Mouse (Mus musculus) limb, embryonic 11.5 days (tissue): ENCODE measurements around the gene Scel. TPM values are rescaled to one million over a fixed set of nuclear protein-coding genes. Genes with fewer than 3 reads are reported as not detected.

Experiments
- ATAC-seq: fragments of 200-750 bp; cut with Nextera tagmentation; 2 replicates; pipeline ENCODE4 v1.8.0; 2017; ENCODE audit warnings: low read depth; ENCODE audit not compliant: insufficient number of reproducible peaks, low FRiP score, low TSS enrichment
- DNase-seq: peaks from one replicate; pipeline ENCODE4 v3.0.0-alpha.2; 2015; ENCODE audit warnings: low spot score
- H3K27ac ChIP-seq: fragments of 300-500 bp; sonication (generic); replicated peaks from 2 replicates; pipeline ENCODE4 v1.5.1; 2014; ENCODE audit warnings: low read depth, mild to moderate bottlenecking, low read length
- H3K27me3 ChIP-seq: fragments of 300-500 bp; sonication (generic); 2 replicates; pipeline ENCODE4 v1.6.1; 2014; ENCODE audit warnings: mild to moderate bottlenecking, low read length, mixed read lengths; ENCODE audit not compliant: control insufficient read depth, insufficient read depth
- H3K36me3 ChIP-seq: fragments of 300-500 bp; sonication (generic); 2 replicates; pipeline ENCODE4 v1.6.1; 2014; ENCODE audit warnings: mild to moderate bottlenecking, low read length, moderate library complexity, mixed read lengths; ENCODE audit not compliant: control insufficient read depth, insufficient read depth
- H3K4me1 ChIP-seq: fragments of 300-500 bp; sonication (generic); 2 replicates; pipeline ENCODE4 v1.6.1; 2014; ENCODE audit warnings: low read length, mixed read lengths; ENCODE audit not compliant: control insufficient read depth, insufficient read depth
- H3K4me2 ChIP-seq: fragments of 300-500 bp; sonication (generic); 2 replicates; pipeline ENCODE4 v1.6.1; 2014; ENCODE audit warnings: low read depth, mild to moderate bottlenecking, moderate library complexity; ENCODE audit not compliant: severe bottlenecking
- H3K4me3 ChIP-seq: fragments of 300-500 bp; sonication (generic); 2 replicates; pipeline ENCODE4 v1.5.1; 2014; ENCODE audit warnings: low read depth, low read length
- H3K9ac ChIP-seq: fragments of 300-500 bp; sonication (generic); 2 replicates; pipeline ENCODE4 v1.6.1; 2014; ENCODE audit warnings: mild to moderate bottlenecking, low read length
- H3K9me3 ChIP-seq: fragments of 300-500 bp; sonication (generic); 2 replicates; pipeline ENCODE4 v1.6.1; 2016; ENCODE audit warnings: low read length; ENCODE audit not compliant: control insufficient read depth
- WGBS: fragments of 180-500 bp; shearing (Covaris S2); extraction: QIAGEN DNeasy Blood & Tissue Kit; methylation state at CpG from one replicate; pipeline ENCODE4 v1.1.7; 2014; 5-methylcytosine and 5-hydroxymethylcytosine counted together
- polyA plus RNA-seq: library from polyadenylated mRNA; unstranded; fragments of >200 nt; fragmentation: Nextera tagmentation; extraction: Ambion mirVana; gene quantifications from 2 replicates; pipeline ENCODE4 v1.2.1, GENCODE M21; 2014

Scel gene
- polyA plus RNA-seq, 1 experiment from 2014 or later = 0.21 TPM

GRCm38 (mm10) chr14:103499060-103499459 lies 14.1 kb upstream of the Scel start:
- H3K27ac ChIP-seq = no peak overlapping the region
- no peaks in the 10 kb centered on the region for H3K36me3 ChIP-seq
- no peaks in the 10 kb centered on the region for H3K9me3 ChIP-seq
- H3K4me1 ChIP-seq = no peaks in the 10 kb centered on the region
- H3K4me2 ChIP-seq = no peak overlapping the region
- no peak overlapping the region for H3K4me3 ChIP-seq
- WGBS = 82% methylated on average over 1 of the region's 1 CpGs
- ATAC-seq (no peak), DNase-seq (no peak)
- no peaks in the 10 kb centered on the region for H3K27me3 ChIP-seq
- no peak overlapping the region for H3K9ac ChIP-seq

- H3K4me1 ChIP-seq = no peaks in the 10 kb centered on the region
- DNase-seq (no peak), ATAC-seq (no peak)
- H3K4me2 ChIP-seq = no peak overlapping the region
- 64% methylated on average over 7 of the region's 7 CpGs for WGBS
- H3K27ac ChIP-seq = no peak overlapping the region
- no peak overlapping the region for H3K4me3 ChIP-seq
- H3K27me3 ChIP-seq = no peaks in the 10 kb centered on the region
- no peak overlapping the region for H3K9ac ChIP-seq
- H3K36me3 ChIP-seq = no peaks in the 10 kb centered on the region
- H3K9me3 ChIP-seq = no peaks in the 10 kb centered on the region
Observed at GRCm38 (mm10) chr14:103500309-103500708, 12.8 kb upstream of the Scel start.

- no peaks in the 10 kb centered on the region for H3K27me3 ChIP-seq
- ATAC-seq (no peak), DNase-seq (no peak)
Observed at GRCm38 (mm10) chr14:103500941-103501340, 12.2 kb upstream of the Scel start.

GRCm38 (mm10) chr14:103504514-103504913 lies 8.6 kb upstream of the Scel start:
- H3K27me3 ChIP-seq = no peaks in the 10 kb centered on the region
- ATAC-seq = no peak
- DNase-seq = no peak
- H3K4me1 ChIP-seq = no peaks in the 10 kb centered on the region
- no peak overlapping the region for H3K4me2 ChIP-seq
- WGBS = 82% methylated on average over 7 of the region's 7 CpGs
- no peak overlapping the region for H3K9ac ChIP-seq
- no peak overlapping the region for H3K4me3 ChIP-seq
- no peaks in the 10 kb centered on the region for H3K36me3 ChIP-seq
- H3K9me3 ChIP-seq = no peaks in the 10 kb centered on the region
- H3K27ac ChIP-seq = no peak overlapping the region

More at GRCm38 (mm10) chr14:103500941-103501340, 12.2 kb upstream of the Scel start:
- 27% methylated on average over 4 of the region's 4 CpGs for WGBS
- no peak overlapping the region for H3K4me3 ChIP-seq
- H3K4me2 ChIP-seq = no peak overlapping the region
- H3K27ac ChIP-seq = no peak overlapping the region
- no peaks in the 10 kb centered on the region for H3K9me3 ChIP-seq
- no peaks in the 10 kb centered on the region for H3K4me1 ChIP-seq
- no peaks in the 10 kb centered on the region for H3K36me3 ChIP-seq
- H3K9ac ChIP-seq = no peak overlapping the region

- Histone ChIP-seq H3K27me3 (no peaks in the 10 kb centered on the region), H3K27ac (no peak overlapping the region), H3K9me3 (no peaks in the 10 kb centered on the region), H3K36me3 (no peaks in the 10 kb centered on the region), H3K4me3 (no peak overlapping the region), H3K4me2 (no peak overlapping the region), H3K4me1 (no peaks in the 10 kb centered on the region), H3K9ac (no peak overlapping the region)
- 93% methylated on average over 8 of the region's 8 CpGs for WGBS
- no peak for ATAC-seq
- no peak for DNase-seq
Observed at GRCm38 (mm10) chr14:103509544-103509943, 3.6 kb upstream of the Scel start.

GRCm38 (mm10) chr14:103513473-103513811 lies 300 bp downstream of the Scel start:
- no peak overlapping the region for H3K4me2 ChIP-seq
- H3K4me1 ChIP-seq = no peaks in the 10 kb centered on the region
- H3K9me3 ChIP-seq = no peaks in the 10 kb centered on the region
- H3K4me3 ChIP-seq = no peak overlapping the region
- ATAC-seq (no peak), DNase-seq (no peak)
- 69% methylated on average over 7 of the region's 7 CpGs for WGBS
- no peaks in the 10 kb centered on the region for H3K36me3 ChIP-seq
- no peaks in the 10 kb centered on the region for H3K27me3 ChIP-seq
- no peak overlapping the region for H3K9ac ChIP-seq
- no peak overlapping the region for H3K27ac ChIP-seq

GRCm38 (mm10) chr14:103515419-103515818 lies 2.3 kb downstream of the Scel start:
- no peak overlapping the region for H3K27ac ChIP-seq

GRCm38 (mm10) chr14:103526286-103526685 lies 13.1 kb downstream of the Scel start:
- H3K27me3 ChIP-seq = no peaks in the 10 kb centered on the region
- no peaks in the 10 kb centered on the region for H3K9me3 ChIP-seq
- H3K4me1 ChIP-seq = no peaks in the 10 kb centered on the region
- H3K9ac ChIP-seq = no peak overlapping the region
- no peak overlapping the region for H3K27ac ChIP-seq
- H3K36me3 ChIP-seq = no peaks in the 10 kb centered on the region
- ATAC-seq = no peak
- 87% methylated on average over 1 of the region's 1 CpGs for WGBS
- DNase-seq = no peak
- H3K4me3 ChIP-seq = no peak overlapping the region
- H3K4me2 ChIP-seq = no peak overlapping the region

More at GRCm38 (mm10) chr14:103515419-103515818, 2.3 kb downstream of the Scel start:
- H3K9ac ChIP-seq = no peak overlapping the region
- no peak overlapping the region for H3K4me2 ChIP-seq
- H3K4me1 ChIP-seq = no peaks in the 10 kb centered on the region
- H3K27me3 ChIP-seq = no peaks in the 10 kb centered on the region
- H3K4me3 ChIP-seq = no peak overlapping the region
- H3K9me3 ChIP-seq = no peaks in the 10 kb centered on the region
- 90% methylated on average over 8 of the region's 8 CpGs for WGBS
- ATAC-seq = no peak
- no peak for DNase-seq
- H3K36me3 ChIP-seq = no peaks in the 10 kb centered on the region

- H3K9me3 ChIP-seq = no peaks in the 10 kb centered on the region
- no peak for ATAC-seq
- H3K4me1 ChIP-seq = no peaks in the 10 kb centered on the region
- no peak overlapping the region for H3K9ac ChIP-seq
- H3K4me3 ChIP-seq = no peak overlapping the region
- WGBS = 78% methylated on average over 13 of the region's 13 CpGs
- DNase-seq = no peak
- no peak overlapping the region for H3K27ac ChIP-seq
- H3K36me3 ChIP-seq = no peaks in the 10 kb centered on the region
- no peak overlapping the region for H3K4me2 ChIP-seq
- H3K27me3 ChIP-seq = no peaks in the 10 kb centered on the region
Observed at GRCm38 (mm10) chr14:103529733-103530367, 16.7 kb downstream of the Scel start.
